Mouse (Mus musculus): ENCODE data around the gene Bnip2.

Gene Bnip2

GRCm38 (mm10) chr9:69989303-69990121 is at the start of gene Bnip2:
Gene Bnip2 (plus strand): TSS chr9:69989466.
- DNase-seq: peak; percentile 97 to 99

GRCm38 (mm10) chr9:69940839-69941490 is 48.3 kb upstream of the Bnip2 start:
- no peak for DNase-seq

DNA sequence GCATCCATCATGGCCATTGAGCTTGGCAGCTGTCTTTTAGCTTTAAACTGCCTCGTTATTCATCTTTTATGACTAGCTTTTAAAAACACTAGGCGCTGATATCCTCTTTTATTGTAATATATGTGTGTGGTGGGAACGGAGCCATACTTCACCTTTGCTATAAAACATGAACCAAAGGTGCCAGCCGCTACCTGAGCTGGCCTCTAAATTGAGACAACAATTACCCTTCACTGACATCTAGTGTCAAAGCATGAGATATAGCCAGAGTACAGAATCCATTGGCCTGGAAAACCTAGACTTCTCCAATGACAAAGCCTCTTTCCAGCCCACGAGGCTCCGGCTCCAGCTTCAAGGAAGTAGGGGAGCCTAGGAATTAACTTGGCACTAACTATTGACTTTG is 47.7 kb upstream of the Bnip2 start:
- DNase-seq: no peak

DNA sequence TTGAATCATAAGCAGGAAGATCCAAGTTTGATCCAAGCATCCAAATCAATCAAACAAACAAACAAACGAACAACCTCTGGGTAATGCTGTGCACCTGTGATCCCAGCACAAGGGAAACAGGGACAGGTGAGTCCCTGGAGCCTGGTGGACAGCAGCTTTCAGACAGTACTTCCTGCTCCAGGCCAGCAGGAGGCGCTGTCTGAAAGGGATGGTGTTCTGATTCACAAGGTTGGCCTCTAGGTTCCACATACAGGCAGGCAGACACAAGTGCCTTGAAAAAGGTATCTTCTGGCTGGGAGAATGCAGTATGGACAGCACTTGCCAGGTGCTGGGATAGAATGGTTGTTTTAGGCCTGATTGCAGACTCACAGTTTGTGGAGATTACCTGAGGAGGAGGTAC is 40.3 kb upstream of the Bnip2 start:
- DNase-seq: peak; percentile 6 to 72

DNA sequence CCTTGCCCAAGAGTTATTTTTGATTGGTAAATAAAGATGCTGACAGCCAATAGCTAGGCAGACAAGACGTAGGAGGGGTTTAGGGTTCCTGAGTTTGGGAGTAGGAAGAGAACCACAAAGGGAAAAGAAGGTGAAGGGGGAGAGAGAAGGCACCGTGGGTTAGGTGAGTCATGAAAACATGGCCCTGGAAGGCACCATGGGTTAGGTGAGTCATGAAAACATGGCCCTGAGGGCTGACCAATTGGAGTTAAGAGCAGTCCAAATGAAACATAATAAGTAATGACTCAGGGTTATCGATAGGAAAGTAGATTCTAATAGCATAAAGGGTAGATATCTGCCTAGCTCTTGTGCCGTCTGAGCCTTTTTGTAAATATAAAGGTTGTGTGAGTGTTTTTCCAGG is 39.6 kb upstream of the Bnip2 start:
- DNase-seq: no peak

- no peak for DNase-seq
These were observed 28.3 kb upstream of the Bnip2 start for GRCm38 (mm10) chr9:69961007-69961406.

- DNase-seq: no peak
These were observed 24.9 kb upstream of the Bnip2 start for GRCm38 (mm10) chr9:69964370-69964769.

DNA sequence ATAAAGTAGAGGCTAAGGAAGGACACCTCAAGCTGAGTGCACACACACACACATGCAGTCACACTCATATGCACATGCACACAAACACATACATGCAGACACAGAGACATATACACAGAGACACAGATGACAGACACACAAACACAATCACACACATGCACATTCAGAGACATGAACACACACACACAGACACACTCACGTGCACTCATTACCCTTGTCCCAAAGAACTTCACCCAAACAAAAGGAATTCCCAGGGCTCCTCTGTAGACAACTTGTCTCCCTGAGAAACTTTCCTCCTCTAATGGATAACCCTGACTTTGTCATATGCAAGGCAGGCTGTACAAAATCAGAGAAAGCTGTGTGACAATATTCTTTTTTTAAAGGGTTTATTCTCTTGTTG is 3.7 kb upstream of the Bnip2 start:
- DNase-seq: no peak

GRCm38 (mm10) chr9:69986063-69986462 is 3.2 kb upstream of the Bnip2 start:
- DNase-seq: no peak

DNA sequence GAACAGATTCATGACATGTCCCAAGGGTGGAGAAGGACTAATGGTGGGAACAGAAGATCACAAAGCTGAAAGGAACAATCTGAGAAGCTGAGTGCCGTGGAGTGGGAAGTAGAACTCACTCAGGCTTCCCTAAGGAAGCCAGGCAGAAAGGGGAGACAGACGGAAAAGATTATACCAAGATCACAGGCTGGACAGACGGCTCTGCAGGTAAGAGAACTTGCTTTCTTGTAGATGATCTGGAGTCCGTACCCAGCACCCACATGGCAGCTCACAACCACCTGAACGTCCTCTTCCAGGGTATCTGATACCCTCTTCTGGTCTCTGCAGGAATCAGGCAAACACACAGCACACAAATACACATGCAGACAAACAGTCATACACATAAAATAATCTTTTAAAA is 2.7 kb upstream of the Bnip2 start:
- DNase-seq: no peak

- DNase-seq: peak; percentile 62 to 78
These were observed 1.7 kb upstream of the Bnip2 start for GRCm38 (mm10) chr9:69987579-69987978.

DNA sequence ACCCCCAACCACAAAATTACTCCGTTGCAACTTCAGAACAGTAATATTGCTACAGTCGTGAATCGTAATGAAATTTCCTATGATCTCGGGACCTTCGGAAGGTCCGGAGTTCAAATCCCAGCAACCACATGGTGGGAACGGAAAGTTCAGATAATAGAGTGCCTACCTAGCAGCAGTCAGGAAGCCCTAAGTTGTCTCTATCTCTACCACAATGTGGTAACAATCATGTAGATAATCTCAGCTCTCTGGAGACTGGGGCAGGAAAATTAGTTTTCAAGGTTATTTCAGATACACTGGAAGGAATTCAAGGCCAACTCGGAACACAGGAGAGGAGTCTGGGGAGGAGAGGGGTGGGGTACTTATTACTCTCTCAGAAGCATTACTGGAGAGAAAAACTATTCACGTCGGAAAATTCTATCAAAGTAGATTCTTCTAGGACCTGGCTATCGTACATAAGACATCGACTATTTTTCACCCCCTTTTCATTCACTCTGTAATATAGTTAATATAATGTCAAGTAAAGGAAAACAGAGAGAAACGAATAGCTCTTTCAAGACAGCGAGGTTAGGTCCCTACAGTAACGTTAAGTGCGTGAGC is 462 bp upstream of the Bnip2 start:
- DNase-seq: no peak

DNA sequence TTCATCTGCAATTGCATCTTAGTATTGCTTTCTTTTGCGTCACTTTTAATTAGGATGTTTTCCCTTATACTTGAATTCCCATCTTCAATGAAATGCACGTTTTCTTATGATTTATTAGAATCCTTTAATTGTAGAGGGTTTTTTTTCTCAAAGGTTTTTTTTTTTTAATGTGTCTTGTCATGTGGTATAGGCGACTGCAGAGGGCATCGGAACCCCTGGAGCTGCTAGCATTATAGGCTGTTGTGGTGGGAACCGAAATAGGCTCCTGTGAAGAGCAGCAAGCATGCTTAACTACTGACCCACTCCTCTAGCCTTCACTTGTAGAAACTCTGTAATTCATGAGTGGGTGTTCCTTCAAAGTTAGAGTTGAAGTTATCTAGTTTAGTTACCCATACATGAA is 1.1 kb downstream of the Bnip2 start:
- no peak for DNase-seq

GRCm38 (mm10) chr9:69992841-69993277 is 3.6 kb downstream of the Bnip2 start:
- DNase-seq: no peak

DNA sequence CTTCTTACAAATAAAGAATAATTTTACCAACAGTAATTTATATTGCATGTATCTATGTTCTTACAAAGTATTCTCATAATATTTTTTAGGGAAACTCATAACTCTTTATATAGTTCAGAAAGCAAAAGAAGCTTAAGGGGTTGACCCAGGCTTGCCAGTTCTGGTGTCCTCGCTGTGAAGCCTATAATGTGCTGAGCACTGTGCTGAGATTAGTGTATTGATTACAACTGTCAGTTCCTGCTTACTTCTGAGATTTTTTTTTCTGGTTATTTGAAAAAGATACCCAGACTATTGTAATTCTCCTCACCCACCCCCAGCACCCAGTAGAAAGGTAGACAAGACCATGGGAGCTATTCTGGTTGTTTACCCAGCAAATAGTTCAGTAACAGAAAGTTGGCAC is 4.2 kb downstream of the Bnip2 start:
- DNase-seq: no peak

GRCm38 (mm10) chr9:69994547-69994946 is 5.3 kb downstream of the Bnip2 start:
- no peak for DNase-seq

DNA sequence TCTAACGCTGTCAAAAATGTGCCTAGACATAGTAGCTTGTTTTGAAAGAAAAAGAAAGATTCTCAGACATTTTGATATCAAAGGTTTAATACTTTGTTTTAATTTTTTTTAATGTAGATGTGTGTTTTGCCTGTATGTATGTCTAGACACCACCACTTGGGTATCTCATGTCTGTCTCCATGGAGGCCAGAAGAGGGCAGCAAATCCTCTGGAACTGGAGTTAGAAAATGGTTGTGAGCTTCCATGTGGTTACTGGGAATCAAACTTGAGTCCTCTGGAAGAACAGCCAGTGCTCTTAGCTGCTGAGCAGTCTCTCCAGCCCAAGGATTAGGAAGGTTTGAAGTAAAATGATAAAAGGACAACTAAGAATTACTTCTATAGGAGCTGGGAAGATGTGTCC is 10.1 kb downstream of the Bnip2 start:
- DNase-seq: peak in 1 of 2 experiments; percentile 17

DNA sequence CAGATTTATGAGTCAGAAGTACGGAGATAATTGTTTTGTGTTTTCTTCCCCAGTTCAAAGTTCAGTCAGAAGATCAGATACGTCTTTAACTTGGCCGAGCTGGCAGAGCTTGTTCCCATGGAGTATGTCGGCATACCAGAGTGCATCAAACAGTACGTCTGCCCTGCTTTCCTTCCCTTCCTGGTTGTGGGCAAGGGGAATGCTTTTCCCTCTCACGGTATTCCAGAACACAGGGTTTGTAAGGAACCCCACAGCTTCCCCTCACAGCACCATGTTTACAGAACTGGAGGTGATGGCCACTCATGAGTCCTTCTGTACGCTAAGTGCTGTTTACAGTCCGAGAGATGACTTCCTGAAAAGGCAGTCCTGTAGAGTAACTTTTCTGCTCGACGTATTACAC is 14.2 kb downstream of the Bnip2 start:
- no peak for DNase-seq

DNA sequence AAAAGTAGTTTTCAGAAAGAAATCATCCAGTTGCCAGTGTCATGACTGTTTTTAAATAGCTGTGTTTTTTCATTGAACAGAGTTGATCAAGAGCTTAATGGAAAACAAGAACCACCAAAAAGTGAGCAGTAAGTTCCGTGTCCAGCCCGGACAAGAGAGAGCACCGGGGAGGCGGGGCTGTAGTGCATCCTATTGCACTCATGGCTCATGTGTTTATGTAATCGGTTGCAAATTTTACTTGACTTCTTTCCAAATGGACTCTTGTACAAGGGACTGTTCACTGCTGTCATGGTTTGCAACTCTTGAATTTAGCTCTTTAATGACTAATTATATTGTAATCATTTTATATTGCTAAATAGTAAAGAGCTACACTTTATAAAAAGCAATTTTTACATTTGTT is 17.7 kb downstream of the Bnip2 start:
- peak; percentile 65 for DNase-seq

DNA sequence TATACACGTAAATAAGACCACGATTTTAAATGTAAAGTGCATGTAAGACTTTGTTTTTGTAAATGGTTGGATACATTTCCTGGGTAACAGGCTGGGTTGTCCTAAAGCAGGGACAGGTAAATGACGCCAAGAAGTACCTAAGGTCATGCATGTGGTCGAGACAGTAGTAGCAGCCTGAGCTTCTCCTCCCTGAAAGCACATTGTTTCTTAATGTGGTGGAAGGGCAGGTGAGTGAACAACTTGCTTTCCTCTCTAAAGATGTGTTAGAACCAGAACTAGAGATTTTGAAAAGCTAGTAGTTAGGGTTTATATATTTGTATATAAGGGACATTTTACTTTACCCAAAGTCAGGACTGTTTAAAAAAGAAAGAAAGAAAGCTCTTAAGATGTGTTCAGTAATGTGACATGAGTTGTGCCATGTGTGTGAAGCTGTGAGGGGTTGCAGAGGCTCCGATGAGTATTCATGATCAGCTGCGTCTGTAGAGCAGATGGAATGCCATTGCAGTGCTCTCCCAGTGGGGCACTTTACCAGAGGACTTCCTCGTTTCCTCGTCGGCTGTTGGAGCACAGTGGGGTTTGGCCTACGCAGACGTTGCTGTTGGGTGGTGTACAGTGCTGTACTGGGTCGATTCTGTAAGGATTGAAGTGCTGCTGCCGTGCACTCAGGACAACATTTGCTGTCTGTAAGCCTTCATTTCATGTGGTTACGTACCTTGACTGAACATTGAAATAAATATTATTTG is 18.4 kb downstream of the Bnip2 start:
- no peak for DNase-seq

DNA sequence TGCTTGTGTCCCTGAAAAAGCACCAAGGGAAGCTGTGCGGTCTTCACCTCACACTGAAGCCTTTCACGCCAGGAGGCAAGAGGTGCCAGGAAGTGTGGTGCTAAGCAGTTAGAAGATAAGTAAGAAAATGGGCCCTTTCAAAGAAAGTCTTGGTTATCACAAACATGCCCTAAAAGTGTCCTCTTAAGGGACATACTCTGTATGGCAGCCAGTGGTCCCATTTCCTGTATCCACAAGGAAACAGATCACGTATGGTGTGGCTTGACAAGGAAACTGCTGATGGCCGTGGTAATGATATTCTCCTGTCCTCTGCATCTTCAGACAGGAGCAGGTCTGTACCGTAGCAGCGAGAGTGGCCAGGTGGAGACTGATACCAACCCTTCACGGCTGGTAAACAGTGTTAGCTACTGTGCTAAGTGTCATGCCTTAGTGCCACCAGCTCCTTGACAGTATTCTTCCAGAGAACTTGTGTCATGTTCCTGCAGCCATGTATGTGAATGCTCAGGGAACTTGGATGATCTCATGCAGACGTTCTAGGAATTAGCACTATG is 20.6 kb downstream of the Bnip2 start:
- DNase-seq: no peak

- DNase-seq: no peak
These were observed 21.7 kb downstream of the Bnip2 start for GRCm38 (mm10) chr9:70010781-70011473.
